Mouse (Mus musculus) stomach, embryonic 16.5 days (tissue): ENCODE data around the gene Nek7. TPM values are rescaled to one million over a fixed set of nuclear protein-coding genes. Genes with fewer than 3 reads are reported as not detected.

ENCODE experiments used
- ATAC-seq: fragments of 200-750 bp; cut with Nextera tagmentation; 2 replicates; pipeline ENCODE4 v1.8.0; 2017; ENCODE audit warnings: moderate number of reproducible peaks, moderate TSS enrichment; ENCODE audit not compliant: insufficient read depth, low FRiP score
- H3K27ac ChIP-seq: fragments of 300-500 bp; sonication (generic); 2 replicates; pipeline ENCODE4 v1.5.1; 2014; ENCODE audit warnings: low read length
- H3K27me3 ChIP-seq: fragments of 300-500 bp; sonication (generic); 2 replicates; pipeline ENCODE4 v1.6.1; 2014; ENCODE audit warnings: low read length, control low read depth, mixed read lengths; ENCODE audit not compliant: control insufficient read depth, insufficient read depth
- H3K36me3 ChIP-seq: fragments of 300-500 bp; sonication (generic); 2 replicates; pipeline ENCODE4 v1.6.1; 2014; ENCODE audit warnings: low read length; ENCODE audit not compliant: control insufficient read depth, insufficient read depth
- H3K4me1 ChIP-seq: fragments of 300-500 bp; sonication (generic); 2 replicates; pipeline ENCODE4 v1.6.1; 2014; ENCODE audit warnings: low read length, control low read depth, mixed read lengths; ENCODE audit not compliant: control insufficient read depth, insufficient read depth
- H3K4me2 ChIP-seq: fragments of 300-500 bp; sonication (generic); 2 replicates; pipeline ENCODE4 v1.6.1; 2014; ENCODE audit warnings: low read depth, low read length, mixed read lengths
- H3K4me3 ChIP-seq: fragments of 300-500 bp; sonication (generic); replicated peaks from 2 replicates; pipeline ENCODE4 v1.5.1; 2014; ENCODE audit warnings: mild to moderate bottlenecking, low read length
- H3K9ac ChIP-seq: fragments of 300-500 bp; sonication (generic); 2 replicates; pipeline ENCODE4 v1.6.1; 2014; ENCODE audit warnings: low read length
- H3K9me3 ChIP-seq: fragments of 300-500 bp; sonication (generic); replicated peaks from 2 replicates; pipeline ENCODE4 v1.6.1; 2016; ENCODE audit warnings: low read length, control low read depth; ENCODE audit not compliant: control insufficient read depth
- WGBS: fragments of 180-500 bp; shearing (Covaris S2); extraction: QIAGEN DNeasy Blood & Tissue Kit; methylation state at CpG from one replicate; pipeline ENCODE4 v1.1.7; 2014; 5-methylcytosine and 5-hydroxymethylcytosine counted together
- polyA plus RNA-seq: library from polyadenylated mRNA; unstranded; fragments of >200 nt; fragmentation: Nextera tagmentation; extraction: Ambion mirVana; gene quantifications from 2 replicates; pipeline ENCODE4 v1.2.1, GENCODE M21; 2015

Gene Nek7
- polyA plus RNA-seq, 1 experiment from 2014 or later = 34.3 TPM

DNA sequence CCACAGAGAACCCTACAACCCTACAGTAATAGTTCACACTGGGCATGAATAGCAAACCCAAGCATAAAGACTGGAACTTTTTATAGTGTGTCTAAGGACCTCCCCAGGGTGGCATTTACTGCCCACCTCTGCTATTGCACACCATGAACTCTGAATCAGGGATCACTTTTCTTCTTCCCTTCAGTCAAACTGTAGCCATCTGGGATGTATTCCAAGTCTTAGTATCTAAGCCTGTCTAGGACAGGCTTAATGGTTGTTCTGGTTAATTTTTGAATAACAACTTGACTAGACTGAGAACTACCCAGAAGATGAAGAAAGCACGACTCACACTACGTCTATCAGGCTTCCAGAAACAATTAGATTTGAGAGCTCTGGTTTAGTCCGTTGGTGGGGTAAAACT, 8.5 kb upstream of the Nek7 start:
- H3K9ac ChIP-seq = no peak overlapping the region
- no peak for ATAC-seq
- H3K36me3 ChIP-seq = no peaks in the 10 kb centered on the region
- no peak overlapping the region for H3K4me2 ChIP-seq
- WGBS = 67% methylated on average over 3 of the region's 3 CpGs
- no peak overlapping the region for H3K4me3 ChIP-seq
- no peaks in the 10 kb centered on the region for H3K27me3 ChIP-seq
- H3K9me3 ChIP-seq = no peaks in the 10 kb centered on the region
- H3K4me1 ChIP-seq = no peaks in the 10 kb centered on the region
- H3K27ac ChIP-seq = no peak overlapping the region

DNA sequence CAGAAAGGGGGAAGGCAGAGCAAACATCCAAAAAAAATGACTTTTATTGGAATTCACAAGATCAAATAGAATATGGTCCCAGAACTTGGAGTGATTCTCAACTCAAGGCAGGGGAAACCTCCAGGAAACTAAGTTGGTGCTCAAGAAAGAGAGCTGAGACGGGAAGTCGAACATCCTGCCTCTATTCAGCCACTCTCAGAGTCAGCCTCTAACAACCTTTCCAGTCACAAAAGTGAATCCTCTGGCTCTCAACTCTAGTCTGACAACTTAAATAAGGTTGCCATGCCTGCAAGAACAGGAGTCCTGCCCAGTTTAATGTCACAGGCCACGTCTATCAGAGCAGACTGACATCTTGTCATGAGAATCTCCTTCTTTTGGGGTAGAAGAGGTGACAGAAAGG, 7.9 kb upstream of the Nek7 start:
- no peaks in the 10 kb centered on the region for H3K36me3 ChIP-seq
- no peak for ATAC-seq
- WGBS = 83% methylated on average over 3 of the region's 3 CpGs

DNA sequence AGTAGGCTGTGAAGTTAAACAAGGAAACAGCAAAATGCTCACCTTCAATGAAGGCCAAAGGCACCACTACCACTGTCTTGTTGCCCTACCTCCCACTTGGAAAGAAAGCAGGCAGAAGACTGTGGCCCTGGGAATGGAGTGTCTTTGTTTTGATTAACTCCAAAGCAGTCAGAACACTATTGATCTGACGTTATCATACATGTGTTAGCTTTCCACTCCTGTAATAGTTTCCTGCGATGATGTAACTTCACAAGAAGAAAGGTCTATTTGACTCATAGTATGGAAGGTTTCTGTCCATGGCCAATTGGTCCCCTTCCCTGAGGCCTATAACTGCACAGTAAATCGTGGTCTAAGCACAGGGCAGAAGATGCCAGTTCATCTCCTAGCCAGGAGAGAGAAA, 6.3 kb upstream of the Nek7 start:
- H3K9me3 ChIP-seq = no peaks in the 10 kb centered on the region
- H3K36me3 ChIP-seq = no peaks in the 10 kb centered on the region
- H3K4me1 ChIP-seq = no peaks in the 10 kb centered on the region
- 71% methylated on average over 3 of the region's 3 CpGs for WGBS
- H3K9ac ChIP-seq = no peak overlapping the region
- H3K4me3 ChIP-seq = no peak overlapping the region
- no peak for ATAC-seq
- no peak overlapping the region for H3K27ac ChIP-seq
- no peaks in the 10 kb centered on the region for H3K27me3 ChIP-seq
- H3K4me2 ChIP-seq = no peak overlapping the region

More for the DNA sequence above, 7.9 kb upstream of the Nek7 start:
- no peaks in the 10 kb centered on the region for H3K9me3 ChIP-seq
- H3K4me1 ChIP-seq = no peaks in the 10 kb centered on the region
- no peaks in the 10 kb centered on the region for H3K27me3 ChIP-seq
- H3K4me3 ChIP-seq = no peak overlapping the region
- no peak overlapping the region for H3K4me2 ChIP-seq
- no peak overlapping the region for H3K9ac ChIP-seq
- H3K27ac ChIP-seq = no peak overlapping the region

DNA sequence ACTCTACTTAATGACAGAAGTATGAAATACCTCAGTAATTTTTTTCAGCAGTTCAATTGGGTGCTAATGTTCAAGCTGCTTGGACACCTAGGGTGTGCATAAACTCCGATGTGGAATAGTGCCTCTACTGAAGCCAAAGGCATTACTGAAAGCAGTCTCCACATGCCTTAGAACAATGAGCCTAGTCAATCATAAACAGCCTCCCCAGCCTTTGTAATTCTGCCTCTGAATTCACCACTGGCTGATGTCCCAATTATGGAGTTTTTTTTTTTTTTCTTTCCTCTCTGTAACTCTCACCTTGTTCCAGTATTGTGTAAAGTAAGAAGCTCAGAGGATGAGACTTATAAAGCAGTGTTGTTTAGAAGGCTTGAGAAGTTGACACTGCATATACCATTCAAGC, 3.9 kb upstream of the Nek7 start:
- Histone ChIP-seq H3K36me3 (no peaks in the 10 kb centered on the region), H3K27ac (no peak overlapping the region), H3K4me1 (peaks cover 5% of the 10 kb centered on the region), H3K9ac (no peak overlapping the region), H3K27me3 (no peaks in the 10 kb centered on the region), H3K9me3 (no peaks in the 10 kb centered on the region), H3K4me3 (no peak overlapping the region), H3K4me2 (no peak overlapping the region)
- 43% methylated on average over 1 of the region's 1 CpGs for WGBS
- no peak for ATAC-seq

DNA sequence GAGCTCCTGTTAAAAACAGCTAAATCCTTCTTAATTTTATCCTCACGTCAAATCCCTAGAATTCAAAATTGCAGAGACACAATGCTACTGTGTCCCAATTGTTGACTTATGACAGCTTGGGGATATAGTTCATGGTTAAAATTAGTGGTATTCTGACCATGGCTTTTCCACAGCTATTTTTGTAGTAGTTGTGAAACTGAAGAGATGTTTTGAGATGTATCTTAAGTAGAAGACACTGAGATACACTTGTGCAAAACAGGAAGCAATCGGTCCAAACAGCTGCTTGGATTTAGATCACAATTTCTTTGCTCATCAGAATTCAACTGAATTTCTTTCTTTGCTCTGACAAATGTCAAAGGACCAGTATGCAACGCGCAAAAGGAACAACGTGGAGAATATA, 2.9 kb upstream of the Nek7 start:
- Histone ChIP-seq H3K27me3 (no peaks in the 10 kb centered on the region), H3K4me3 (no peak overlapping the region), H3K4me1 (peaks cover 5% of the 10 kb centered on the region), H3K9me3 (no peaks in the 10 kb centered on the region), H3K9ac (no peak overlapping the region), H3K27ac (no peak overlapping the region), H3K36me3 (no peaks in the 10 kb centered on the region), H3K4me2 (no peak overlapping the region)
- 80% methylated on average over 5 of the region's 5 CpGs for WGBS
- ATAC-seq = no peak

DNA sequence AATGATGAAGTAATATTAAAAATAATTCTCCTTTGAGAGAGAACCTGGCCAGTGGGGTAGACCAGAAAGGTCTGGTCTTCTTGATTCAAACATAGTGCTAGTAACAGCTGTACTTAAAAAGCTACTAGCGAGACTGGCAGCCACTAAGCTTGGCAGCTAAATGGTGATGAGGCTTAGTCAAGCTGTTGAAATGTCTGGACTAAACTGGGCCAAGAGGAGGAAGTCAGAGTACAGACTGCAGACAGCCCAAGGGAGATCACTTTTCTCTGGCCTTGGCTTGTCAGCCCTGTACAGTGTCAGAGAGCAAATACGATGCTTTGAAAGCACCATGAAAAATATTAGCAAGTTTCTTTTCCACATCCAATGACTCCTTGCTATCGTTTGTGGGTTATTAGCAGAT, 2.5 kb upstream of the Nek7 start:
- no peaks in the 10 kb centered on the region for H3K36me3 ChIP-seq
- no peak overlapping the region for H3K4me3 ChIP-seq
- H3K4me2 ChIP-seq = no peak overlapping the region
- H3K9me3 ChIP-seq = no peaks in the 10 kb centered on the region
- H3K27ac ChIP-seq = no peak overlapping the region
- no peak overlapping the region for H3K9ac ChIP-seq
- H3K27me3 ChIP-seq = no peaks in the 10 kb centered on the region
- peaks cover 5% of the 10 kb centered on the region for H3K4me1 ChIP-seq
- ATAC-seq = no peak
- 59% methylated on average over 3 of the region's 3 CpGs for WGBS

DNA sequence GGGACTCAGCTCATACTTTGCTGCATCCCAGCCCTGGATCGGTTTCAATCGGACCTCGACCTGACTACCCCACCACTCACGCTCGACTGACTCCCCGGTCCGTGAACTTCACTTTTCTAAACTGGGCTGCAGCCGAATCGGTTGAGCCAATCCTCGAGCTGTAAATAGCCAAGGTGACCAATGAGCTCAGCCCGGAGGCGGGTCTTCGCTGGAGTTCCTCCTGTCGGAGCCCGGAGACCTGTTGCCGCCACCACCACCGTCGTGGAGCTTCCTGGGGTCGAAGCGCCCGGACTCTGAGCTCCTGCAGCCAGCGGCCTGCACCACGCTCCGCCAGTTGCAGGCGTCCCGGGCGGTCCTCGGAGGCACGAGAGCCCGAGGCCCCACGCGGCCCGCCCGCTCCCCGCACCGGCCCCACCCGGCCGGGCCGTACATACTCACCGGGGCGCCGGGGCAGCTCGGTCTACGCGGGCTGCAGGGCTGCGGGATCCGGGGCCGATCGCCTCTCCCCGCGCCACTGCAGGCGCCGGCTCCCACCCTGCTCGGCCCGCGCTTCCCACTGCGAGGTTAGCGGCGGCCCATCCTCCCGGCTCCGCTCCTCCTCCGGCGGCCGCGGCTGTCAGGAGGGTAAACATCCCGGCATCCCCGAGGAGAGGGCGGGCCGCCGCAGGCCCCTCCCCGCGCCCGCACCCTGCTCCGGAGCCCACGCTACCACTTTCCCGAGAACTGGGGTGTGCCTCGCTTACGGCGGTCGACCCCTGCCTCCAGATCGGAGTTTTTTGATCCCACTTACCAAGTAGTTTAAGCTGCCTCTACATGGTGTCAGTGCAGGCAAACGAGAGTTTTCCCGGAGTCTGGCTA, 598 bp downstream of the Nek7 start:
- Histone ChIP-seq H3K4me3 (peak overlapping the region; percentile 91), H3K9ac (peak overlapping the region; percentile 95), H3K4me2 (peak overlapping the region; percentile 97), H3K27me3 (no peaks in the 10 kb centered on the region), H3K36me3 (no peaks in the 10 kb centered on the region), H3K27ac (peak overlapping the region; percentile 99), H3K4me1 (peaks cover 8% of the 10 kb centered on the region), H3K9me3 (no peaks in the 10 kb centered on the region)
- WGBS = under 1% methylated on average over 69 of the region's 83 CpGs
- ATAC-seq = peak; percentile 95

DNA sequence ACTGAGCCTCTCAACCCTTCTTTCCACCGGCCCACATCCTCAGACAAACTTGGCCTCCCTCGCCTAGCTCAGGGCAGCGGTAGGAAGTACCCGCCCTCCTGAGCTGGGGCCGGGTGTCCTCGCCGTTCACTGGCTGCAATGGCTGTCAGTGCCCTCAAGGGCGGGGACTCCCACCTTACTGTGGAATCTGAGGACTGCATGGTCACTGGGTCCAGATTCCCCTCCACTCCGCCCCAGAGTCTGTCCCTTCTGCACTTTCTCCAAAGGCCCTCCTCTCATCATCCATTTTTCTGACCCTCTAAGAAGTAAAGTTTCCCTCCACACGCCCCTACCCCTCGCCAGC, 2.0 kb downstream of the Nek7 start:
- under 1% methylated on average over 11 of the region's 11 CpGs for WGBS
- Histone ChIP-seq H3K4me1 (peaks cover 8% of the 10 kb centered on the region), H3K4me3 (peak overlapping the region; percentile 91), H3K9ac (peak overlapping the region; percentile 71), H3K36me3 (no peaks in the 10 kb centered on the region), H3K9me3 (no peaks in the 10 kb centered on the region), H3K27ac (peak overlapping the region; percentile 81), H3K27me3 (no peaks in the 10 kb centered on the region), H3K4me2 (peak overlapping the region; percentile 97)
- peak; percentile 87 for ATAC-seq

DNA sequence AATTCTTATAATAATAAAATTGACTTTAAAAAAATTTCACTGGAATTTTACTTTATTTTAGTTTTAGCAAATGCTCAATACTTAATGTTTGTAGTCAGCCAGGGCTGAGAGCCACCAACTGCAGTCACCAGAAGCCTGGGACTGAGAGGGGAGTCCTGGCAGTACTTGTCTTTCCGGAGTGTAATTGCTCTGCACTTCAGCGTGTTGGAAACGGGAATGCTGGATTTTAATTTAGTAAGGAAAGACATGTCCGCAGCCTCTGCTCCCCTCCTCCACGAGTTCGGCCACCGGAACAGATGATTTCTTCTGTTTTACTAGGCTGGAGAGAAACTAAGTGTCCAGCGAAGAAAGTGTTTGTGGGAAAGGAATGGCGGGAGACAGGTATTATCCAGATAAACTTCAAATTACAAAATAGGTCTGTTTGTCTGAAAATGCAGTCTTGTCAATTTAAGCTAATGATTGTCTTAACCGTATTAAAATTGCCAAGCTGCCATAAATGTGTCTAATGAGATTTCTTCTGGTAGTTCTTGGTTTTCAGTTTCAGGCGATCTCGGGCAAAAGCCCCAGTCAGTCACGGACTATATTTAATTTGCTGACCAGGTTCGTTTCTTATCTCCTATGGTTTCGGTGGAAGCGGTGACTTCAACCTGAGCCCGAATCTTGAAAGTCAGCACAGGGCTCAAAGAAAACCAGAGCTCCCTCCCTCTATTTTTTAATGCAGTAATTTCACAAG, 2.5 kb downstream of the Nek7 start:
- Histone ChIP-seq H3K9me3 (no peaks in the 10 kb centered on the region), H3K4me1 (peaks cover 8% of the 10 kb centered on the region), H3K9ac (peak overlapping the region; percentile 71), H3K36me3 (no peaks in the 10 kb centered on the region), H3K4me3 (peak overlapping the region; percentile 91), H3K4me2 (peak overlapping the region; percentile 97), H3K27ac (peak overlapping the region; percentile 81), H3K27me3 (no peaks in the 10 kb centered on the region)
- 16% methylated on average over 17 of the region's 17 CpGs for WGBS
- no peak for ATAC-seq
